Mouse (Mus musculus) myocyte (in vitro differentiated cells): Measurements from ENCODE around the gene Tma16. TPM values are rescaled to one million over a fixed set of nuclear protein-coding genes. Genes with fewer than 3 reads are reported as not detected.

Source experiments
- H3K27me3 ChIP-seq: one replicate; pipeline ENCODE4 v1.6.1; 2011; ENCODE audit not compliant: control insufficient read depth, insufficient read depth, insufficient read length
- H3K36me3 ChIP-seq: one replicate; pipeline ENCODE4 v1.6.1; 2011; ENCODE audit not compliant: control insufficient read depth, insufficient read depth
- H3K4me2 ChIP-seq: one replicate; pipeline ENCODE4 v1.6.1; 2011; ENCODE audit warnings: low read depth, control low read depth
- H3K4me3 ChIP-seq: one replicate; pipeline ENCODE4 v1.5.1; 2011; ENCODE audit warnings: mild to moderate bottlenecking, control low read depth, moderate library complexity
- H3K79me2 ChIP-seq: one replicate; pipeline ENCODE4 v1.6.1; 2011; ENCODE audit not compliant: control insufficient read depth, insufficient read depth
- H3ac ChIP-seq: one replicate; pipeline ENCODE4 v1.6.1; 2011; ENCODE audit not compliant: control insufficient read depth, insufficient read length
- CEBPB ChIP-seq: IDR thresholded peaks from 2 replicates; pipeline ENCODE4 v1.6.1; 2011; ENCODE audit warnings: mild to moderate bottlenecking, moderate library complexity; ENCODE audit not compliant: poor library complexity, insufficient read depth, severe bottlenecking
- E2F4 ChIP-seq: IDR thresholded peaks from one replicate; pipeline ENCODE4 v1.6.1; 2011; ENCODE audit warnings: mild to moderate bottlenecking, control low read depth, moderate library complexity; ENCODE audit not compliant: insufficient read depth
- MAX ChIP-seq: IDR thresholded peaks from one replicate; pipeline ENCODE4 v1.6.1; 2011; ENCODE audit warnings: low read depth, mild to moderate bottlenecking, control low read depth
- MYOD1 ChIP-seq, 3 experiments: IDR thresholded peaks; one replicate each; pipeline ENCODE4 v1.6.1; 2011; ENCODE audit warnings: control low read depth in 2 of 3, low read depth in 2 of 3, mild to moderate bottlenecking in 2 of 3, moderate library complexity in 1 of 3; ENCODE audit not compliant: insufficient read length in 2 of 3, control insufficient read depth in 1 of 3
- MYOG ChIP-seq, 3 experiments: IDR thresholded peaks; one replicate each; pipeline ENCODE4 v1.6.1; 2011; ENCODE audit warnings: control low read depth in 2 of 3, low read depth in 2 of 3, mild to moderate bottlenecking in 2 of 3; ENCODE audit not compliant: insufficient read length in 2 of 3, control insufficient read depth in 1 of 3, insufficient read depth in 1 of 3
- POLR2A ChIP-seq: IDR thresholded peaks from one replicate; pipeline ENCODE4 v1.6.1; 2011; ENCODE audit warnings: low read depth, mild to moderate bottlenecking, control low read depth, moderate library complexity; ENCODE audit not compliant: insufficient read length
- POLR2AphosphoS2 ChIP-seq: IDR thresholded peaks from one replicate; pipeline ENCODE4 v1.6.1; 2011; ENCODE audit warnings: low read depth, control low read depth; ENCODE audit not compliant: insufficient read length
- REST ChIP-seq: IDR thresholded peaks from one replicate; pipeline ENCODE4 v1.6.1; 2011; ENCODE audit warnings: mild to moderate bottlenecking, control low read depth, moderate library complexity; ENCODE audit not compliant: insufficient read depth, insufficient read length
- SRF ChIP-seq: IDR thresholded peaks from one replicate; pipeline ENCODE4 v1.6.1; 2011; ENCODE audit warnings: low read depth; ENCODE audit not compliant: control insufficient read depth, insufficient read length
- TCF12 ChIP-seq: IDR thresholded peaks from one replicate; pipeline ENCODE4 v1.6.1; 2011; ENCODE audit warnings: mild to moderate bottlenecking, control low read depth; ENCODE audit not compliant: poor library complexity, insufficient read depth, severe bottlenecking
- TCF3 ChIP-seq: IDR thresholded peaks from one replicate; pipeline ENCODE4 v1.6.1; 2011; ENCODE audit warnings: low read depth, control low read depth; ENCODE audit not compliant: insufficient read length
- USF1 ChIP-seq: IDR thresholded peaks from one replicate; pipeline ENCODE4 v1.6.1; 2011; ENCODE audit warnings: low read depth, mild to moderate bottlenecking, control low read depth, moderate library complexity
- polyA plus RNA-seq: library from polyadenylated mRNA; unstranded; fragments of >200 nt; fragmentation: generic; extraction: Trizol; gene quantifications from one replicate; pipeline ENCODE4 v1.2.1, GENCODE M21; 2012; ENCODE audit warnings: missing spikeins

Tma16 gene
- polyA plus RNA-seq, 1 experiment = 3.7 TPM

- peaks cover 23% of the 10 kb centered on the region for H3K36me3 ChIP-seq
- no peak overlapping the region for H3ac ChIP-seq
- no peak overlapping the region for H3K4me2 ChIP-seq
- no peak for TF ChIP-seq TCF12
- no peaks in the 10 kb centered on the region for H3K27me3 ChIP-seq
- no peaks in the 10 kb centered on the region for H3K79me2 ChIP-seq
- no peak overlapping the region for H3K4me3 ChIP-seq
Observed at GRCm38 (mm10) chr8:66476880-66477279, 9.4 kb downstream of the Tma16 start.

GRCm38 (mm10) chr8:66469821-66470220 lies 16.5 kb downstream of the Tma16 start:
- no peaks in the 10 kb centered on the region for H3K27me3 ChIP-seq
- no peak overlapping the region for H3K4me3 ChIP-seq
- H3K79me2 ChIP-seq = no peaks in the 10 kb centered on the region
- H3ac ChIP-seq = no peak overlapping the region
- no peaks in the 10 kb centered on the region for H3K36me3 ChIP-seq
- TF ChIP-seq SRF = no peak
- no peak overlapping the region for H3K4me2 ChIP-seq

- Histone ChIP-seq H3K4me2 (no peak overlapping the region), H3K27me3 (no peaks in the 10 kb centered on the region), H3K4me3 (no peak overlapping the region), H3K36me3 (no peaks in the 10 kb centered on the region), H3ac (no peak overlapping the region), H3K79me2 (no peaks in the 10 kb centered on the region)
- TF ChIP-seq MYOD1 (IDR thresholded peaks at IDR 0.05; ENCODE audit: control insufficient read depth in 1 of 3, insufficient read length in 2 of 3, low read depth in 2 of 3) = no peak
- TF ChIP-seq CEBPB = no peak
- no peak for TF ChIP-seq SRF
- TF ChIP-seq TCF12 = no peak
- TF ChIP-seq REST = no peak
- TF ChIP-seq E2F4 = no peak
- TF ChIP-seq TCF3 = no peak
- TF ChIP-seq POLR2AphosphoS2 = no peak
Observed at GRCm38 (mm10) chr8:66457057-66457456, 29.3 kb downstream of the Tma16 start.

GRCm38 (mm10) chr8:66450691-66451090 lies 35.6 kb downstream of the Tma16 start:
- Histone ChIP-seq H3ac (no peak overlapping the region), H3K4me2 (no peak overlapping the region), H3K4me3 (no peak overlapping the region), H3K27me3 (no peaks in the 10 kb centered on the region), H3K36me3 (no peaks in the 10 kb centered on the region), H3K79me2 (no peaks in the 10 kb centered on the region)
- no peak for TF ChIP-seq E2F4
- TF ChIP-seq POLR2A = no peak
- no peak for TF ChIP-seq MAX
- TF ChIP-seq SRF = no peak
- TF ChIP-seq POLR2AphosphoS2 = no peak
- no peak for TF ChIP-seq TCF12
- TF ChIP-seq REST = no peak
- TF ChIP-seq MYOG (IDR thresholded peaks at IDR 0.05; ENCODE audit: control insufficient read depth in 1 of 3, insufficient read depth in 1 of 3, insufficient read length in 2 of 3, low read depth in 2 of 3) = no peak
- TF ChIP-seq CEBPB = no peak
- no peak for TF ChIP-seq TCF3
- TF ChIP-seq USF1 = no peak
- no peak for TF ChIP-seq MYOD1 (IDR thresholded peaks at IDR 0.05; ENCODE audit: control insufficient read depth in 1 of 3, insufficient read length in 2 of 3, low read depth in 2 of 3)

- Histone ChIP-seq H3K4me2 (no peak overlapping the region), H3K4me3 (no peak overlapping the region), H3K36me3 (no peaks in the 10 kb centered on the region), H3K79me2 (no peaks in the 10 kb centered on the region), H3ac (no peak overlapping the region), H3K27me3 (no peaks in the 10 kb centered on the region)
- no peak for TF ChIP-seq E2F4
- no peak for TF ChIP-seq TCF12
- no peak for TF ChIP-seq TCF3
Observed at GRCm38 (mm10) chr8:66445351-66445750, 41.0 kb downstream of the Tma16 start.

GRCm38 (mm10) chr8:66444141-66444540 lies 42.2 kb downstream of the Tma16 start:
- no peaks in the 10 kb centered on the region for H3K36me3 ChIP-seq
- H3K4me3 ChIP-seq = no peak overlapping the region
- H3K79me2 ChIP-seq = no peaks in the 10 kb centered on the region
- TF ChIP-seq CEBPB (no peak), MYOD1 (IDR thresholded peaks at IDR 0.05; ENCODE audit: control insufficient read depth in 1 of 3, insufficient read length in 2 of 3, low read depth in 2 of 3) (no peak), TCF3 (no peak), TCF12 (no peak), POLR2AphosphoS2 (no peak)
- H3K27me3 ChIP-seq = no peaks in the 10 kb centered on the region
- no peak overlapping the region for H3K4me2 ChIP-seq
- no peak overlapping the region for H3ac ChIP-seq
